Mouse (Mus musculus) liver, adult (tissue): ENCODE data around the gene Msi2.

Experiments used
- GATA4 ChIP-seq: IDR thresholded peaks from 2 replicates; pipeline ENCODE4 v1.6.1; 2014; ENCODE audit warnings: mild to moderate bottlenecking, low read length; ENCODE audit not compliant: insufficient replicate concordance

Gene Msi2

DNA sequence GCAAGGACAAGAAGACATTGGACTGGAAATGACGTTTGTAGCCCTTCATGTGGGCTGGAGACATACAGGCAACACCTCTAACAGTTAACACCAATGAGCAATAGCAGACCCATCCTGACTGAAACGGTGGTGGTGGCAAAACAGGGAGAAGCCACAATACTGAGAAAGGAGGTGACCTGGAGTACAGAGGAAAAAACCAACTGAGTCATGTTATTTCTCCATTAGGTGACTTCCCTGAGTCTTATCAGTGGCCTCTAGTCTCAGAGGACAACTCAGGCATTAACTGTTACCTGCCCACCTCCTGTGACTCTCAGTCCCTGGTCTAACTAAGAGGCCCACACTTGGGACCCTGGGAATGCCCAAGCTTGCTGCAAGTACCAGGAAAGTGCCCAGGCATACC, 80.1 kb downstream of the Msi2 start:
- TF ChIP-seq GATA4 = no peak

DNA sequence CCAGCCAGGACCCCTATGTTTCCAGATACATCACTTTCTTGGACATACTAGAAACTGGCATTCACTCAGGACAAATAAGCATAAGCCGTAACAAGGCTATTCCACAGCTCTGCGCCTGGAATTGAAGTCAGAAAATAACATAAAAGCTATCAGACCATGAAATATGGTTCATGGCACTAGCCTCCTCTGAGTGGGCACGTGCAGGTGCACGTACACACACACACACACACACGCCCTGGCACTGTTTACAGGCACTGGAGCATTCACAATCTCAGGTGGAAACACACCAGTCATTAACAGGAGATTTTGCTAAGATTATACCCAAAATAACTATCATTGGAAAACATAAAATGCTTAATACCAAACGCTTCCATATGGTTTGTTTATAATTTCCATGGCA, 81.4 kb downstream of the Msi2 start:
- no peak for TF ChIP-seq GATA4

DNA sequence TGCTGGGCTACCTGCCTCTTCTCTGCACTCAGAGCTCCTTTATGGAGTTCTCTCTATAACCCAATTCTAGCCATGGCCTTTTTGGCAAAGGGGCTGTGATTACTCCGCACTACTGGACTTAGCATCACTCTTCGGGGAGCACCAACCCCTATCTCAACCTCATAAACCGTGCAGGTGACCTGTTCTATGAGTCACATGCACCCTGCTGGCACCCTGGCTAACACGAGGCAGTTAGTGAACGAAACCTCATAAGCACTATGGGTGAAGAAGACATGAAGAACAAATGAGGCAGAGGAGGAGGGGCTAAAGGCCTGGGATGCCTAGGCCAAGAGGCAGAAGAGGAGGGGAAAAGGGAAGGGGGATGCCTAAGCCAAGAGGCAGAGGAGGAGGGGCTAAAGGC, 82.0 kb downstream of the Msi2 start:
- no peak for TF ChIP-seq GATA4

GRCm38 (mm10) chr11:88634627-88635026, 83.7 kb downstream of the Msi2 start:
- TF ChIP-seq GATA4 = no peak

- no peak for TF ChIP-seq GATA4
Measured at GRCm38 (mm10) chr11:88631932-88632230, 86.4 kb downstream of the Msi2 start.

DNA sequence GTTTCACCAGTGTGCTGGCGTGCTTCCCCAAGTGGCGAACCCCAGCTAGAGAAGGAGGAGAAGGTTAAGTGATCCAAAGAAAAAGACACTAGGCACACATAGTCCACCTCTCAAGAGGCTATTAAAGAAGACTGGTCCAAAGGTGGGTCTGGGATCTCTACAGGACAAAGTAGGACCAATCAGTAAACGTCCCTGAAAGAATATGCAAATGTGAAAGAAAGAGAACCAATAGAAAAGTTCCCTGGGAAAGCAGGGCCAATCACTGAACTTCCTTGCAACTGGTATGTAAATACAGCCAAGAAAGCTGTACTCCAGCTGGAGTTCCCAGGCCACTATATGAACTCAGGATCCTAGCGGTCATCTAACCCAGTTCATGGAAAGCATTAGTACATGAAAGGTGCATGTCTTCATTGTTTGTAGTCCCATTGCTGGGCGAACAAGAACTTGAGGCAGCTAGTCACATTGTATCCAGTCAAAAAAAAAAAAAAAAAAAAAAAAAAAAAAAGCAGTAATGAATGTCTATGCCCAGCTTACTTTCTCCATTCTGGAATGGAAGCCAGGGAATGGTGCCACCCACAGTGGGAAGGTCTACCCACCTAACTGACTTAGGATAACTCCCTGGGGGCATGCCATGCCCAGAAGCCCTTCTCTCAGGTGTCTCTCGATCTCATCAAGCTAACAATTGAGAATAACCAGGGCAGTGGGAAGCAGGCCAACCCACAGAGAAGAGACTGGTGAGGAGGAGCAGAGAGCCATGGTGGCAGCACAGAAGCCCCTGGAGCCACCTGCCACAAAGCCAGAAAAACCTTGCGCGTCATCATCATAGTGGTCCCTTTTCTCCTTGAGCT, 87.0 kb downstream of the Msi2 start:
- no peak for TF ChIP-seq GATA4

DNA sequence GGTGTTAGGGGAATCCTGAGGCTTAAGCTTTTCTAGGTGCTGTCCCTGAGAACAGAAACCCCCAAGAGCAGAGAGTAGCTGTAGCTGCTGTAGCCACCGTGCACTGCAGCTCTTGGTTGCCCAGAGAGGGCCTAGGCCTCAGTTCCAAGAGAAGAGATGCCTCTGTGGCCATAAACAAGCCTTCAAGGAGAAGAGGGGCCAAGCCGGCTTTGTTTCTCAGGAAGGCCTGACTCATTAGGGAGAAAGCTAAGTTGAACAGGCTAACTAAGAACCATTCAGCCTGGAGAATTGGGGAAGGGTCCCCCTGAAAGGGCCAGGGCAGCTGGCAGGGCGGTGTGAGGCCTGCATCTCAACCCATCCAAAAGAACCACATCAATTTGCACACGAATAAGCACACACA, 88.7 kb downstream of the Msi2 start:
- TF ChIP-seq GATA4 = no peak

DNA sequence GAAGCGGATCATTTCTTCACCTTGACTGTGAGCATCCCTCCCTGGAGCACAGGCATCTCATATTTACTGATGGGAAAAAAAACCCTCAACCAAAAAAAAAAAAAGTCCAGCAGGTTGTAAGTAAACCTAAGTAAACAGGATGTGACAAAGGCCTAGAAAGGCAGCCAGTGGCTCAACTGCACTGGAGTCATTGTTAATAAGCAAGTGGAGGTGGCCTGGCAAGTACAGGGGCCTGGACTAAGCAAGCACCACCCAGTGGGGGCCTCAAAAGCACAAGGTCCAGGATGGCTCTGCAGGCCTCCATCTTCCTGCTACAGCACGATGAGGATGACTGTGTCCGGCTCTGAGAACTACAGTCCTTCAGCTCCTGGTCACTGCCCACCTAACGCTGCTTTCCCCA, 89.1 kb downstream of the Msi2 start:
- no peak for TF ChIP-seq GATA4

- TF ChIP-seq GATA4 = no peak
Measured at GRCm38 (mm10) chr11:88628676-88629075, 89.6 kb downstream of the Msi2 start.

DNA sequence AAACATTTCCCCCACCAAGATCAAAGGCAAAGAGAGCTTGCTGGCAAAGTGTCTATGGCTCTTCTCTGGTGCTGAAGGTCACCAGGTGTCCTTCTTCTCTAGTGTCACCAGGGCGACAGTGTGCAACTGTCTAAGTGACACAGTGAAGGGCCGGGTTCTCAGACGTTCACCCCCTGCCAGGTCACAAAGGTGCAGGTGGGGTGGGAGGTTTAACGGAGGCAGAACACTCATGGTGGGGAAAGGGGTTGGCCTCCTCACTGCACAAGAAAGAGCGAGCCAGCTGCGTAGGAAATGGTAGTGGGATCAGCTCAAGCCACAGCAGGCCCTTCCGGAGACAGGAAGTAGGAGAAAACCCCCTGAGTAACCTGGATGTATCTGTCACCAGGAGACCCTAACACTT, 91.0 kb downstream of the Msi2 start:
- TF ChIP-seq GATA4 = no peak

DNA sequence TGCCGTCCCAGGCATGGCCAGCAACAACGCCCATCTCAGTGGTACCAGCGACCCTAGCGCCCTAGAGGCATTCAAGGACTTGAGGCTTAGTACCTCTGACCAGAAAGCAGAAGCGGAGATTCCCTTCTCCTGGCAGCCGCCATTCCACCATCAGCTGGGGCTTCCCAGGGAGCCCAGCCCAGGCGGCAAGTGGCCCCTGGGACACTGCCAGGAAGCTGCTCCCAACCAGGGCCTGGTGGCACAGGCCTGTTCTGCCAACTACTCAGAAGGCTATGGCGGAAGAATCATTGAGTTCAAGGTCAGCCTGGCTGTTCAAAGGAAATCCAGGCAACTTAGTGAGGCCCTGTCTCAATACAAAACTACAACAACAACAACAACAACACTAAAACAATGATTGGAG, 91.7 kb downstream of the Msi2 start:
- no peak for TF ChIP-seq GATA4

DNA sequence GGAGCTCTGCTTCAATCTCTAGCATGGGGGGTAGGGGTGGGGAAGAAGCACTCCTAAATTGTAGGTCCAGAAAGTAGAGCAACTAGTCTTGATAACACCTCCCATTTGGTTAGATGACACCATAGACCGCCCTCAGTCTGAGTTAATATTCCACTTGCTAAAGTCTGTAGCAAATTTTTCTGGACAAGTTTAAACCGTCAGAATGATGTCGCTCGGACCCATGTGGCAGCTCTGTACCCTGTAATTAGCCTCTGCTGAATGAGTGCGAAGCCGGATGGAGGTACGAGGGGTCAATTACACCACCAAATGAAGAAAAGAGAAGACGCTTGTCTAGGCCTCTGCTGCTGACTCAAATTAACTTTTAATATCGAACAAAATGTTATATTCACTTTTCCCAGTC, 92.3 kb downstream of the Msi2 start:
- no peak for TF ChIP-seq GATA4

DNA sequence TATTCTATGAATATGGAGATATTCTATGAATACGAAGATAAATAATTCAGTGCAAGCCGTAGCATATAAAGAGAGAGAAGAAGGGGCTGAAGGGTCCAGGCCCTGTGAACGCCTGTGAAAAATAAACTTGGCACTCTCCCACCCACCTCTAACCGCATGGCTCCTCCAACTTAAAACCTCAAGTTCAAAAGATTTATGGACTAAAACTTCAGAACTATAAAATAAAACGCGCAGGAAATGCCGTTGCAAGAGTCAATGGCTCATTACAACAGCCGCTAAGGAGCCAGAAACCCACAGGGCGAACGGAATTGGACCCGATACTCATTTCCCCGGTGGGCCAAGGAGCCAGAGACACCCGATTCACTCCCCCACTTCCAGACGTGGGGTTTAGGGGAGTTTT, 93.2 kb downstream of the Msi2 start:
- TF ChIP-seq GATA4 = no peak

DNA sequence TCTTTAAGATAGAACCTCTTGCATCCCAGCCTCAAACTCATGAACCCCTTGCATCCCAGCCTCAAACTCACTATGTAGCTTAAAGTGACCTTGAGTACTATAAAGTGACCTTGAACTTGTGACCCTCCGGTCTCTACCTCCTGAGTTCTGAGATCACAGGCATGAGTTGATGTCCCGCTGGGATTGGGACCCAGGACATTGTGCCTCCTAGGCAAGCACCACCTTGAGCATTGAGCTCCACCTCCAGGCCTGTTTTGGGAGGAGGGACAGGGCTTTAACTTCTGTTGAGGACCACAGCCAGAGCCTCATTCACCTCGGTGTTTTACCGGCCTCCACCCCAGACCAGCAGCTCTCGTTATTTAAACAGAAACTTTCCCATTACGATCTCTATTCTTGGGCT, 93.7 kb downstream of the Msi2 start:
- TF ChIP-seq GATA4 = no peak

DNA sequence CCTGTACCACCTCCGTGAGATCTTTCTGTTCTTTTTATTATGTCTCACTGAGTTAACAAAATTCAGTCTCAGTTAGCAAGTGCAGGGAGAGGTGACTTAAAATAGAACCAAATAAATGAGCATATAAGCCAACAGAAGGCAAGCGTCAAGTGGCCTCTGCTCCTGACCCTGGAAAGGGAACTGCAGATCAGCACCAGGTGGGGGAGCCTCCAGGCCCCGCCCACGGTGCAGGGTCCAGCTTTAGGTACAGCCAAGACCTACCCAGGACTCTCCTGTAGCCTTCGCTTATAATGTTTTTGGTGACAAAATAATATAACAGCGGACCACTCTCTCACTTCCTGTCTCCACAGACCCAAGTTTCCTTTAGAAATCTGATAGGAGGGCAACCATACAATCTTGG, 94.6 kb downstream of the Msi2 start:
- TF ChIP-seq GATA4 = no peak

- no peak for TF ChIP-seq GATA4
Measured at GRCm38 (mm10) chr11:88622496-88622895, 95.8 kb downstream of the Msi2 start.

- no peak for TF ChIP-seq GATA4
Measured at GRCm38 (mm10) chr11:88621789-88622188, 96.5 kb downstream of the Msi2 start.

- TF ChIP-seq GATA4 = no peak
Measured at GRCm38 (mm10) chr11:88620158-88620973, 97.9 kb downstream of the Msi2 start.
